Mouse (Mus musculus) urinary bladder, adult 18-20 months (tissue): ENCODE measurements around the gene 4932411N23Rik.
"Not testable (repeated sequence)": the region's sequence is repeated elsewhere in the genome, so short reads cannot be mapped to it uniquely, and the experiment has no call there.

Source experiments
- DNase-seq, 2 experiments: peaks; one replicate each; pipeline ENCODE4 v3.0.0; 2022; ENCODE audit warnings: low spot score in 2 of 2, mixed read lengths in 2 of 2

The 4932411N23Rik gene

GRCm38 (mm10) chrX:126815768-126816167, at the start of gene 4932411N23Rik:
4932411N23Rik (minus strand) TSS chrX:126815868.
- no peak for DNase-seq

DNA sequence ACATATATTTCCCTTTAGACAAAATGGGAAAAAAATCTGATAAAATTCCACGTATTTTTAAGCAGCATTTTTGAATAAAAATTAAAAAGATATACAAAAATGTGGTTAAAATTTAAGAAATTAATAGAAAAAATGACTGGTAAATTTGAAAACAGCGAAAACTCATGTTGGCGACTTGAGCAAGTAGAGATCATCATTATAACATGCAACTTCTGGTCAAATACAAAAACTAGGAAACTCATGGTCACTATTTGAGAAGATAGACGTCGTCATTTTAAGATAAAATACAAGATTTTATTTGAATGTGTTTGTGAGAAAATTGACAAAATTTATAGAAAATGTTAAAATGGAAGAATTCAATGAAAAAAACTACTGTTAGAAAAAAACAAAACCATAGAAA, 35.8 kb downstream of the 4932411N23Rik start:
- DNase-seq, result no peak

DNA sequence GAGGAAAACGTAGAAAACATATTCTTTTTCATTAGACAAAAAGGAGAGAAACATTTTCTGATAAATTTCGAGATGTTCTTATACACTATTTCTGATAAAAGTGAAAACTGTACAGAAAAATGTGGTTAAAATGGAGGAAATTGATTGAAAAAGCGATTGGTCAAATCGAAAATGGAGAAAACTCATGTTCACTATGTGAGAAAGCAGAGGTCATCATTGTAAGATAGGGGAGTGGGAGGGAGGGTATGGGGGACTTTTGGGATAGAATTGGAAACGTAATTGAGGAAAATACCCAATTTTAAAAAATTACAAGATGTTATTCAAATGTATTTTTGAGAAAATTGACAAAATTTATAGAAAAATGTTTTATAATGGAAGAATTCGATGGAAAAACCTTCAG, 38.0 kb downstream of the 4932411N23Rik start:
- DNase-seq, result not testable (repeated sequence)

- DNase-seq, result not testable (repeated sequence)
Observed at GRCm38 (mm10) chrX:126774846-126775245, 40.8 kb downstream of the 4932411N23Rik start.

- not testable (repeated sequence) for DNase-seq
Observed at GRCm38 (mm10) chrX:126773511-126773910, 42.2 kb downstream of the 4932411N23Rik start.
